Mouse (Mus musculus) inflammation-experienced regulatory T-cells, adult 6 months (primary cell): ENCODE measurements around the gene Pth1r. TPM values are rescaled to one million over a fixed set of nuclear protein-coding genes. Genes with fewer than 3 reads are reported as not detected.

Experiments used
- ATAC-seq: one replicate; pipeline ENCODE4 v1.8.0; 2017
- polyA plus RNA-seq, 3 experiments: library from polyadenylated mRNA; unstranded; fragments of 100-300 nt; shearing (Covaris generic); gene quantifications; one replicate each; pipeline ENCODE4 v1.2.1; 2017

The Pth1r gene
- polyA plus RNA-seq, 3 experiments from 2014 or later = not detected

DNA sequence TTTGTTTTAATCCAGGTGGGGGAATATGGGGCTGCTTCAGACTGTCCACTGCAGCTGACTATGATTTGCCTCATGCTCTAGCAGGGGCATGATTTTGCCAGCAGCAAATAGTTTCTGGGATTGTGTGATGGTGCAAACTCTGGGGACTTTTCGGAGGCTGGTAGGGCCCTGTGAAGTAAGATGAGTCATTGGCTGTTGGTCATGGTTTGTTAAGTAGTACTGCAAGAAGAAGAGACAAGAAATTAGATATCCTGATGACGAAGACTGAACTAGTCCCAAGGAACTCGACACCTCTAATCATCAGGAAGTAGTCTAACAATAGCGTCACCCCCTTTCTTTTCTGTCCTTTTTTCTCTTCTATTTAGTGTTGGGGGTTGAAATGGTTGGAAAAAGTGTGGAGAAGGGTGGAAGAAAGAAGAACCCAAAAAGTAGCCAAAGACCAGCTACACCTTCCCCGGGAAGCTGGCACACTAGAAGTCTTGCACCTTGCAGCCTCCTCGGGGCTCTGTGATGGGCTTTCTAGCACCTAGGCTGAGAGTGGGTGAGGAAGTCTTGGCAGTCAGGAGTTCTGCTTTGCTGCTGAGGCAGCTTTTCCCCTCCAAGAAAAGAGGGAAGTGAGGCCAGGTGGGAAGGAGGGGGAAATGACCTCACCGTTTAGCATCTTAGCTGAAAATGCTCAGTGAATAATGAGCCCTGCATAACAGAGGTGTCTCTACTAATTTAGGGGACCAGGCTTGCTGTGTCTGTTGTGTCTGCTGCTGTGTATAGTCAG lies 66.0 kb downstream of the Pth1r start:
- no peak for ATAC-seq

DNA sequence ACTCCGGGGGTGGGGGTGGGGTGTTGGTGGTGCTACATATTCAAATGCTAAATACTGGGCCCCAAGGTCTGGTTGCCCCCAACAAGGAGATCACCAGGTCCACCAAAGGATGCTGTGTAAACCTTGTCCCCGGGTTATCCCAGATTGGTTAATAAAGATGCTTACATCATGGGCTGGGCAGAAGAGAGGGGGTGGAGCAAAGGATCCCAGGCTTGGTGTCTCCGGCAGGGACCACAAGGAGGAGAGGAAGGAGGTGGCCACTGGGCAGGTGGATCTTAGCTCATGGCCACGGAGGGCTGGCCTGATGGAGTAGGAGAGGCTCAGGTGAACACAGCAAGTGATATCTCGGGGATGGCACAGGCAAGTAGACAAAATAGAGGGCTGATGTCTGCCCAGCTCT lies 68.1 kb downstream of the Pth1r start:
- ATAC-seq = no peak

DNA sequence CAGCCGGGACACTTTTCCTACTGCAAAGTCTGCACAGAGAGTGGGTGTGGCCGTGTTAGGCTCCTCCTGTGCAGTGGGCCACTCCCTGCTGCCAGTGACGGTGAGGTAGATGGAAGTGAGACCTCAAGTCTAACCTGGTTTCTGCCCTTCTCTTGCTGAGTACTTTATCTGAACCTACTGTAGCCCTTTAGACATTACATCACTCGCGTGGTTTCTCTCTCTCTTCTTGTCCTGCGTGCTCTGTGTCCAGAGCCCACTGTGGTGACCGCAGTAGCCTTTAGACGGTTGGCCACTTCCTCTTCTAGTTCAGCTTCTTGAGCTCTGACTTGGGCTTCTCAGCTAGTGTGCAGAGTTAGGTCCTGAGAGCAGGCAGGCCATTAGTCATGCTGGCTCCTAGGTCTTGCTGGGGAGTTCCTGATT lies 70.4 kb downstream of the Pth1r start:
- ATAC-seq = no peak

DNA sequence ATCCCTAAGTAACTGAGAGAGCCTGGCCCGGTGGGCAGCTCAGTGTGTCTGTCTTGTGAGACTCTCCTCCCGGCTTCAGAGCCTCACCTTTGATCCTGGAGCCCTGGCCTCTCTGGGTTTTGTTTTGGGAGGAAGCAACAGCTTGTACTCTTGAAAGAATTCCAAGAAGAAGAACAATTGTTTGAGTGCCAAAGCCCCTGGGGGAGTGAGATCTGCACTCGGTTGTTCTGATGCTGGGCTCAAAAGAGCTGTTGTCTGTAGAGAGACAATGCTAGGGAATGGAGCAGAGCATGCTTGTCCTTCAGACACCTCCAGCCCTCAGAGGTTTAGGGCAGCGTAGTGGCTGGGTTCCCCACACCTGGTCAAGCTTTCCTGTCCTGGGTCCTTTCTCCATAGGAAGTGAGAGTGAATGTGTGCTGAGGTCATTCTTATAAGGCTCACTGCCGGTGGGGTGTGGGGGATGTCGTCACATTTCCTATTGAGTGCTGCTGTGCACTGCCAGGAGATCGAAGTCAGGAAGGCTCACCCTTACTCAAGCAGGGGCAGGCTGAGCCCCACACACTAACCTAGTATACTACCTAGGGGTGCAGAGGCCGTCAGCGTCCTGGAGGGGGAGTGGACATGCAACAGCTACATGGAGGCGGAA lies 73.7 kb downstream of the Pth1r start:
- no peak for ATAC-seq

DNA sequence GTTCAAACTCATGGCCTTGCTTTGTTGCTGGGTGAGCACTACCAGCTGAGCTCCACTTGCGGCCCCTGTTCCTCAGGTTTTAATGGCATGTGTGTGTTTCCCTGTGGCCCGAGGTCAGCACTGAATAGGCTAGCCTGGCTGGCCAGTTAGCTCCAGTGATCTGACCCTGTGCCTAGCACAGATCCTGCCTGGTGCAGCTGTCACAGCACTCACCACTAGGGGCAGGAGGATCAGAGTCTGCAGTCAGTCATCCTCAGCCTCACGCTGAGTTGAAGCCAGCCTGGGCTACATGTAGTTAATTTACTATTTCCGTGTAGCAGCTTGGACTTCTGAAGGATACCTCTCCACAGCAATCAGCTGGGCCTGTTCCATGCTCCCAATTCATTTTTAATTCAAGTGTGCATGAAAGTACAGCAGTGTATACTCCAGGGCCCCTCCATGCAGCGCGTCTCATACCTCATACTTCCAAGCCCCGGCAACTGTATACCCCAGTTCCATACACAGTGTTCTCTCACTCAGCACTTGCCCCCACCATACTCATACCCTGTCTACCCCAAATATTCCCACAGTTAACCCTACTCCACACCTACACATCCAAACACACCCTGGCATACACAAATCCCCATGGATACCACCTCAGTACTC lies 74.4 kb downstream of the Pth1r start:
- ATAC-seq = no peak

Other genes starting within 250 kb of the Pth1r start
- 10 to 100 TPM; 33.9 to 60.5 (median 44.9) TPM for gene Setd2, start 214.5 kb downstream of the Pth1r start, polyA plus RNA-seq
- gene Nradd, start 122.7 kb downstream of the Pth1r start, polyA plus RNA-seq = 1 to 10 TPM; 2.4 to 6.2 (median 3.8) TPM
- 10 to 100 TPM; 20.0 to 42.0 (median 21.1) TPM for gene Nbeal2, start 93.0 kb downstream of the Pth1r start, polyA plus RNA-seq
- gene Ccdc12, start 90.6 kb downstream of the Pth1r start, polyA plus RNA-seq = 100 to 1,000 TPM; 222 to 259 (median 234) TPM
- not detected for gene Myl3, start 5.3 kb downstream of the Pth1r start, polyA plus RNA-seq
- not detected for gene Prss42, start 51.0 kb upstream of the Pth1r start, polyA plus RNA-seq
- not detected for gene Prss44, start 66.8 kb upstream of the Pth1r start, polyA plus RNA-seq
- gene Prss43, start 79.5 kb upstream of the Pth1r start, polyA plus RNA-seq = not detected
- gene Prss45, start 87.4 kb upstream of the Pth1r start, polyA plus RNA-seq = not detected
- not detected for gene Prss46, start 97.4 kb upstream of the Pth1r start, polyA plus RNA-seq
- not detected for gene Prss50, start 110.8 kb upstream of the Pth1r start, polyA plus RNA-seq
- gene Als2cl, start 132.7 kb upstream of the Pth1r start, polyA plus RNA-seq = 10 to 100 TPM in 2 of 3 experiments, 1 to 10 TPM in 1; 2.5 to 16.8 (median 15.8) TPM
- 1 to 10 TPM in 2 of 3 experiments, under 1 TPM in 1; 0.73 to 4.1 (median 2.9) TPM for gene Tmie, start 133.0 kb upstream of the Pth1r start, polyA plus RNA-seq
- not detected for gene Fam240a, start 169.7 kb upstream of the Pth1r start, polyA plus RNA-seq
- 1 to 10 TPM in 2 of 3 experiments, under 1 TPM in 1; 0.73 to 2.6 (median 2.5) TPM for gene Tdgf1, start 199.0 kb upstream of the Pth1r start, polyA plus RNA-seq
- under 1 TPM in 2 of 3 experiments, not detected in 1; 0.20 to 0.42 TPM for gene Lrrc2, start 204.4 kb upstream of the Pth1r start, polyA plus RNA-seq
- not detected for gene Rtp3, start 243.4 kb upstream of the Pth1r start, polyA plus RNA-seq